In the genomic region with DNA sequence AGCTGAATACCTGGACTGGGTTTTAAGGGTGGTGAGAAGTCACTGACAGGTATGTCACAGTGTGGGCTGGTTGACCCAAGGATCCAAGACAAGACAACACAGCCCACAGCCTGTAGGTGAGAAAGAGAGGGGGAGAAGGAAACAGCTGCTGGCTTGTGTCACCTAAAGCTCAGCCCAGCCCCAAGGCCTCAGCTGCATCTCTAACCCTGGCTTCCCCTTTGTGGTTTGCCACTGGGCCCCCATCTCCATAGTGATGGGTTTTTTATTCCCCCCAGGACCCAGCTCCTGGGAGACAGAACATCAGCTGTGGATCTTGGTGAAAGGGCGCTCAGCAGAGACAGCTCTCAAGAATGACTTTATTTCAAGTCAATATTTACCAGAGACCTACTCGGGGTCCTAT, we compare ENCODE assay signal across 18 mouse cellular contexts. TPM values are rescaled to one million over a fixed set of nuclear protein-coding genes. Genes with fewer than 3 reads are reported as not detected.
DNase-seq lines count a peak whose midpoint lies in the region; ATAC-seq lines count a peak whose summit lies in the region.
"Had no signal": no experiment of that assay in that cellular context is flagged by ENCODE, and none has a peak within 500 bp of the region (broad histone marks: within the 10 kb centered on the region; RNA-seq: fewer than 3 reads in every experiment).

No protein-coding gene starts in this region.

- no peaks in the 10 kb centered on the region for H3K27me3 ChIP-seq in neural tube, embryonic 13.5 days
- H3K27me3 ChIP-seq: embryonic facial prominence, embryonic 12.5 days; forebrain, embryonic 15.5 days; heart, embryonic 12.5 days; hindbrain, embryonic 15.5 days had no signal

- peaks cover 49% of the 10 kb centered on the region for H3K4me1 ChIP-seq in neural tube, embryonic 13.5 days (replicated peaks)
- H3K4me1 ChIP-seq: hindbrain, embryonic 10.5 days had no signal

- no peak for DNase-seq in neural tube, embryonic 10.5 days (ENCODE audit: extremely low spot score, low spot score)
- DNase-seq in thymus, postnatal 14 days, result peak; percentile 56
- no peak for DNase-seq in kidney, postnatal 25 days
- no peak for DNase-seq in kidney, postnatal 10 days
- DNase-seq in retina, embryonic 14.5 days (ENCODE audit: low spot score), result no peak
- DNase-seq: adrenal gland, adult 2 months; adrenal gland, postnatal 25 days; cerebellum, adult 8-10 months; cerebellum, postnatal 14 days; gastrocnemius, postnatal 10 days; heart, adult 2 months had no signal

- no peaks in the 10 kb centered on the region for H3K36me3 ChIP-seq in neural tube, embryonic 13.5 days
- H3K36me3 ChIP-seq: embryonic facial prominence, embryonic 12.5 days; forebrain, embryonic 15.5 days; heart, embryonic 12.5 days; hindbrain, embryonic 10.5 days; hindbrain, embryonic 15.5 days had no signal

- 0 out of 2 replicates have a peak overlapping the region, but pooled peaks have one; percentile 13 for H3K27ac ChIP-seq in neural tube, embryonic 13.5 days (replicated peaks)
- H3K27ac ChIP-seq: embryonic facial prominence, embryonic 12.5 days; forebrain, embryonic 15.5 days; heart, adult 2 months; hindbrain, embryonic 10.5 days; hindbrain, embryonic 15.5 days had no signal

- no peak overlapping the region for H3K9ac ChIP-seq in neural tube, embryonic 13.5 days
- H3K9ac ChIP-seq: embryonic facial prominence, embryonic 12.5 days; forebrain, embryonic 15.5 days; heart, embryonic 12.5 days; hindbrain, embryonic 15.5 days had no signal

- H3K4me3 ChIP-seq in neural tube, embryonic 13.5 days, result no peak overlapping the region
- H3K4me3 ChIP-seq: embryonic facial prominence, embryonic 12.5 days; forebrain, embryonic 15.5 days; heart, adult 2 months; heart, embryonic 12.5 days; hindbrain, embryonic 10.5 days; hindbrain, embryonic 15.5 days had no signal

- ATAC-seq in neural tube, embryonic 13.5 days (ENCODE audit: low read depth), result no peak
- 0 out of 2 replicates have a peak, but pooled peaks have one; percentile 21 for ATAC-seq in megakaryocyte, adult 5-6 weeks (ENCODE audit: poor library complexity, severe bottlenecking)
- ATAC-seq: forebrain, embryonic 15.5 days had no signal

- WGBS in neural tube, embryonic 13.5 days, result 87% methylated on average over 2 of the region's 2 CpGs

- no peaks in the 10 kb centered on the region for H3K9me3 ChIP-seq in neural tube, embryonic 13.5 days
- H3K9me3 ChIP-seq: embryonic facial prominence, embryonic 12.5 days; forebrain, embryonic 15.5 days; heart, embryonic 12.5 days; hindbrain, embryonic 10.5 days; hindbrain, embryonic 15.5 days had no signal

- no peak overlapping the region for H3K4me2 ChIP-seq in neural tube, embryonic 13.5 days
- H3K4me2 ChIP-seq: embryonic facial prominence, embryonic 12.5 days; forebrain, embryonic 15.5 days; heart, embryonic 12.5 days; hindbrain, embryonic 15.5 days had no signal

RNA-seq across cellular contexts. Expression of a gene that starts 57.2 kb away (rescaled TPM):
- 50.6 and 54.6 TPM in 2 replicates for polyA plus RNA-seq in neural tube, embryonic 13.5 days (2015; fragmentation: Nextera tagmentation; extraction: Ambion mirVana)
- total RNA-seq in megakaryocyte, adult 5-6 weeks (2015), result not detected in 2 replicates
- total RNA-seq in megakaryocyte, adult 5-6 weeks (2017), result not detected in 2 replicates
